Mouse (Mus musculus) kidney, adult 8-10 months (tissue): ENCODE data around the gene Gtf3c5.
A peak's percentile ranks its signal among the peaks of the same experiment; 100 is the strongest.

Source experiments
- DNase-seq, 2 experiments: peaks; one replicate each; pipeline ENCODE4 v3.0.0; 2022

Gene Gtf3c5

GRCm38 (mm10) chr2:28533901-28534435, 49.6 kb downstream of the Gtf3c5 start:
- DNase-seq: no peak

- peak; percentile 85 to 88 for DNase-seq
Measured at GRCm38 (mm10) chr2:28532938-28533771, 50.4 kb downstream of the Gtf3c5 start.

GRCm38 (mm10) chr2:28530311-28530710, 53.2 kb downstream of the Gtf3c5 start:
- no peak for DNase-seq

DNA sequence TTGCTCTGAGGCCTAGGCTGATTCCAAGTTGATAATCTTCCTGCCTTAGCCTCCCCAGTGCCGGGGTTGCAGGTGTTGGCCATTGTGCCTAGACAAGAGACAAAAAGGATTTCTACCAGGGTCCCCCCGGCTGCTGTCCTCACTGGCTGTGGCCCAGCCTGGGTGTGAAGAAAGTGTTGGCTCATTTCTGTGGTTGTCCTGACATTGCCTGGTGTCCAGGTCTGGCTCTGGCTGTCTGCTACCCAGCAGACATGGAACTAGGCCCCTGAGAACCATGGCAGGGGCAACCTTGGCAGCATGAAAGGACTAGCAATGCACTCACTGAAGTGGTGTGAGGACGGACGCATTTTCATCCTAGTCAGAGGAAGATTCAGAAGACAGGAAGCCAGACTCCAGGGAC, 53.7 kb downstream of the Gtf3c5 start:
- no peak for DNase-seq

DNA sequence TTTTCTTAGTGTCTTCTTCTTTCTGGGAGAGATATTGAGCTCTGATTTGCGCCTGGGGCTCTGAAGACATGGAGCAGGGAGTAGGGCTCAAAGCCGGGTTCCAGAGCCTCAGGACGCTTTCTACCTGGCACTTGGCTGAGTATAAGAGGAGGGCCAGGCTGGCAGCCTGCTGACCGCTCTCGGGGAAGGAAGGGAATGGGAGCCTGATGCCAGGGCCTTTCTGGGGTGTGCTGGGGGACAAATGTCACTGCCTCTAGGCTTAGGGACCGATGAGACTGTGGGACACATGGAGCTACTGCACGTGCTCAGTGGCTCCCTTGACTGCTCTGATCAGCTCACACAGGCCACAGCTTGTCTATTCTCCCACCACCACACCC, 55.2 kb downstream of the Gtf3c5 start:
- no peak for DNase-seq

GRCm38 (mm10) chr2:28527436-28528353, 55.9 kb downstream of the Gtf3c5 start:
- no peak for DNase-seq

DNA sequence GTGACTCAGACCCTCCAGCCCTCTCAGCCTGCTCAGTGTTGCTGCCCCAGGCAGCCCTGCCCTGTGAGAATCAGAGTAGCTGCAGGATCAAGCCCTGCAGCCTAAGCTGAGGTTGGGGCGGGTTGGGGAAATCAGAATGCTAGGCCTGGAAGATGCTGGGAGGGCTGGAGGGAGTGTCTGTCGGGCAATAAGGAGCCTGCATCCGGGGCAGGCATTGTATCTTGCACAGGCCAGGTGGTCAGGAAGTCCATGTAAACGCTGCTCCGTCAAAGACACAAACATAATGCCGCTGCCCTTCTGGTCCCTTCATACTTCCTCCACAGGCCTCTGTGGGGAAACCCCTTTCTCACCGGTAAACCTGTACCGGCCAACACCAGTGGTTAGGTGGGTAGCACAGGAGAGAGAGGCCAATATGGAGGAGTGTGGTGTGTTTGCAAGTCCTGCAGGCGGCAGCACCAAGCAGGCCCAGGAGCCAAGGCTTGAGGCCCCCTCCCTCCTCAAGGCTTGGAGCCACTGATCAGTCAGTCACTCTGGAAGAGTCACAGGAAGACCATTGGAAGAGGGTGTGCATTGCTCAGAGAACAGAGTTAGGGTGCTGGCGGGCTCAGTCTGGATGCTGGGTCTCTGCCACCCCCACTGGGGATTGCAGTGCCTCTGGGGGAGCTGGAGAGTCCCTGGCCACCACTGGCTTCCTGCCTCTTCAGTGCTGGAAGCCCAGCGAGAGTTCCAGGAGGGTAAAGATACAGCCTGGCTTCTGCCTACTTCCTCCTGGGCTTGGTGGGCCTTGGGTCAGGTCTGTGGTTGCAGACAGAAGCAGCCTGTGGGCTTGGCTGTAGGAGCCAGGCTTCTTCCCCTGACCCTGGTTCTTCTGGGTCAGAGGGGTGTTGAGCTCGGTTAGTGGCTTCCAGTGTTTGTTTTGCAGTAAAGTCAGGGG, 57.3 kb downstream of the Gtf3c5 start:
- DNase-seq: no peak

DNA sequence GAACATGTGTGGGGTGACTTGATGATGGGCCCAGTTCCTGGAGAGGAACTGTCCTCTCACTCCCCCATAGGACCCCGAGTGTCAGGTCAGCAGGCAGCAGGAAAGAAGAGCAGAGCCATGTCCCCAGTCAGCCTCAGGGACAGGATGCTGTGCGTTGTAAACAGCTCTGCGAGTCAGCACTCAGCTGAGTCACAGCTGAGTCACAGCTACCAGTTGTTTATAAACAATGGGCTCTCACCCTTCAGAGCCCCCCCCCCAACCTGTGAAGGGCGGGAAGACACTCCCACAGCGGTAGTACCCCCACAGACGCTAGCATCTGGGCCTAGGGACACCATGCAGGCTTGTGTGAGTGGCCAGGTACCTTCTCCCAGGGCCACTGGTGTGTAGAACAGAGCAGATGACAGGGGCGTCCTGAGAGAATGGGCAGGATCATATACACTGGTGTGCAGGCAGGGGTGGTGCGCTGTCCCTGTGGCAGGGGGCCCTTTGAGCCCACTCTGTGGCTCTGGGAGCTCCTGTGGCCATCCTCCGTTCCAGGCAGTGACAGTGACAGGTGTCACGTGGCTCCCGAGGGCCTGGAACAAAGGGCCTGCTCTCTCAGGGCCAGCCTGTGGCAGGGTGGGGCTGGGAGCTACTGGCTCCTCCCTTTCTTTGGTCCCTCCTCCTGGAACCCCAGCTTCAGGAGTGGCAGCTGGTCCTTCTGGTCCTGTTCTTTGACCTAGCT, 58.2 kb downstream of the Gtf3c5 start:
- peak; percentile 64 to 69 for DNase-seq

DNA sequence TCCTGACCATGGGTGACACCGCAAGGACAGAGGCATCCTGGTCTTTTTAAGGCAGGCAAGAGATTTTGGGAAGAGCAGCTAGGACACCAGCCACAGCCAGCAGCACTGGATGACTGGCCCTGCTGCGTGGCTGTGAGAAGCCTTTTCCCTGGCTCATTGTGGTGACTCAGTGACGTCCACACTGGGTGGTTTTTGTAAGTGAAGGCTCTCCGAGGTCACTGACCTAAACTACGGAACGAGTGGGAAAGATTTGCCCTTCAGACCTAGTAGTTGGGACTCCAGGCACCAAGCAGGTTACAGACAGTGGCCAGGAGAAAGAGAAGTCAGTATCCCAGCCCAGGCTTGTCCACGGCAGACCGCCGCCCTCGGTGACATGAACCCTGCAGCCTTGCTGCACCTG, 59.1 kb downstream of the Gtf3c5 start:
- DNase-seq: no peak

DNA sequence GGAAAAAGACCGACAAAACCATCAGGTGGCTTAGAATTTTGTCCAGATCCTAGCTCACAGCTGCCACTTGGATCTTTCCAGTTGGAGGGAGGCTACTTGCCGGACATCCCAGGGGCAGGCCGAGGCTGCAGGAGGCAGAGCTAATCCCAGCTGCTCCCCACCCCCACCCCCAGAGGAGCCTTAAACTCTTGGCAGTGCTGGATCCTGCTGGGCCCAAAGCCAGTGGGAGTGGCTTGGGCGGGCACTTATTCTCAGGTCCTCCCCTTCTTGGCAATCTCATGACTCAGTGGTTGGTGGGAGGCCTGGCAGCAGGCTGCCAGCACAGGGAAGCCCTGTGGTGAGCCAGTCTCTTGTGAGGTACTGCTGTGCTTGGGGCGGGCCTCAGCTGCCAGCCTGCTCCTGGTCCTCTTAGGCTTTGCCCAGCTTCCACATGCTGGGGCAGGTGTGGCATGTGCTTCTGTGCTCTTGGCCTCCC, 59.9 kb downstream of the Gtf3c5 start:
- peak; percentile 92 to 94 for DNase-seq

GRCm38 (mm10) chr2:28522166-28522565, 61.4 kb downstream of the Gtf3c5 start:
- DNase-seq: peak; percentile 80 to 81

DNA sequence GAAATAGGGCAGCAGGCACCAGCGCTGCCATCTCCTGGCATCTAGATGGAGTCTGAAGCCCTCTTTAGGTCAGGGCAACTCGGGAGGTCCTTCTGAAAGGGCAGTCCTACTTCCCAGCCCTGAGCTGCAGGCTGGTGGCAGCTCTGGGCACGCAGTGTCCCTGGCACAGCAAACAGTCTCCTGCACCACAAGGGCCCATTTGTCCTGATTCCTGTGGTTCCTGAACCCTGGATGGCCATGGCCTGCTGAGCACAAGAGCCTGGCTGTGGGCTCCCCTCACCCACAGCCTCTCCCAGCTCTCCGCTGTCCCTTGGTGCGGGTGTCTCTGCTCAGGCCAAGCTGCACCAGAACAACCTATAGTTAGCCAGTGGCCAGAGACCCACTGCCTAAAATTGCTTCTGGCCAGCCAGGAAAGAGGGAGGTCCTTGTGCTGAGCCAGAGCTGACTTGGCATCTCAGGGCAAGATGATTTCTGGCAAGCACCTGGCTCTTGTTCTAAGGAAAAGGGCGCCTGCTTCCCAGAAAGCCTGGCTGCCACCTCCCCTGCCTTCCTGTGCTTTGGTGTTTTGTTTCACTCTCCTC, 61.9 kb downstream of the Gtf3c5 start:
- DNase-seq: peak in 1 of 2 experiments; percentile 49

DNA sequence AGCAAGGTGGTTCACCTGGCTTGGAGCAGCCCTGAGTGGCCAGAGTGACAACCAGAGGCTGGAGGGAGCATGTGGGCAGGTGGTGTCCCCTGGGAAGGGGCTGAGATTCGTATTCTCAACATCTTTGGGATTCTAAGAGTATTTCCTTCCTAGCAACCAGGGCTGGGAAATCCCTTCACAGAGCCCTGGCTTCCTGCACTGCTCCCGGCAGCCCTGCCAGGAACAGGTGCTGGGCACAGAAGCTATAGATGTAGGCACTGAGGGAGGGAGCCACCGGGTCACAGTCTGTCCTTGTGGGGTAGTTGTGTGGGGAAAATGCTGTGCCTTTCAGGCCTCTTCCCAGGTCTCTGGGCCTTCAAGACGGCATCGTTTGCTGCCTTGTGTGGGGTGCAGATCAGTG, 63.0 kb downstream of the Gtf3c5 start:
- no peak for DNase-seq

- no peak for DNase-seq
Measured at GRCm38 (mm10) chr2:28518231-28518630, 65.3 kb downstream of the Gtf3c5 start.

- peak; percentile 80 to 91 for DNase-seq
Measured at GRCm38 (mm10) chr2:28517206-28517909, 66.2 kb downstream of the Gtf3c5 start.
